Mouse (Mus musculus) adipocyte (in vitro differentiated cells): Measurements from ENCODE around the gene Btbd11.

ENCODE experiments used
- DNase-seq: peaks from one replicate; pipeline ENCODE4 v3.0.0-alpha.2; 2016; ENCODE audit warnings: low spot score

Btbd11 gene

GRCm38 (mm10) chr10:85481106-85481505, 94.5 kb downstream of the Btbd11 start:
- peak; percentile 43 for DNase-seq

GRCm38 (mm10) chr10:85482064-85482473, 95.5 kb downstream of the Btbd11 start:
- DNase-seq: no peak

- DNase-seq: no peak
Measured at GRCm38 (mm10) chr10:85482480-85482879, 95.9 kb downstream of the Btbd11 start.

- no peak for DNase-seq
Measured at GRCm38 (mm10) chr10:85486456-85486855, 99.8 kb downstream of the Btbd11 start.

GRCm38 (mm10) chr10:85492583-85492982, 106.0 kb downstream of the Btbd11 start:
- no peak for DNase-seq

- DNase-seq: no peak
Measured at GRCm38 (mm10) chr10:85496358-85496757, 109.7 kb downstream of the Btbd11 start.

- DNase-seq: no peak
Measured at GRCm38 (mm10) chr10:85496981-85497380, 110.4 kb downstream of the Btbd11 start.

GRCm38 (mm10) chr10:85497931-85498330, 111.3 kb downstream of the Btbd11 start:
- DNase-seq: no peak

- no peak for DNase-seq
Measured at GRCm38 (mm10) chr10:85500573-85501155, 114.0 kb downstream of the Btbd11 start.

GRCm38 (mm10) chr10:85501966-85502566, 115.5 kb downstream of the Btbd11 start:
- DNase-seq: no peak

- DNase-seq: no peak
Measured at GRCm38 (mm10) chr10:85502656-85503055, 116.0 kb downstream of the Btbd11 start.

GRCm38 (mm10) chr10:85503453-85503852, 116.8 kb downstream of the Btbd11 start:
- DNase-seq: no peak

- no peak for DNase-seq
Measured at GRCm38 (mm10) chr10:85507270-85508050, 120.8 kb downstream of the Btbd11 start.

GRCm38 (mm10) chr10:85508193-85508794, 121.7 kb downstream of the Btbd11 start:
- no peak for DNase-seq

GRCm38 (mm10) chr10:85509000-85509399, 122.4 kb downstream of the Btbd11 start:
- no peak for DNase-seq

GRCm38 (mm10) chr10:85510329-85510728, 123.7 kb downstream of the Btbd11 start:
- DNase-seq: no peak

GRCm38 (mm10) chr10:85512808-85513207, 126.2 kb downstream of the Btbd11 start:
- DNase-seq: no peak

GRCm38 (mm10) chr10:85517223-85518110, 130.9 kb downstream of the Btbd11 start:
- no peak for DNase-seq

GRCm38 (mm10) chr10:85518111-85518409, 131.4 kb downstream of the Btbd11 start:
- no peak for DNase-seq

GRCm38 (mm10) chr10:85522220-85522760, 135.7 kb downstream of the Btbd11 start:
- DNase-seq: peak; percentile 2

- DNase-seq: no peak
Measured at GRCm38 (mm10) chr10:85525267-85526015, 138.8 kb downstream of the Btbd11 start.
